Mouse (Mus musculus) neural tube, embryonic 14.5 days (tissue): ENCODE data around the gene Zik1. TPM values are rescaled to one million over a fixed set of nuclear protein-coding genes. Genes with fewer than 3 reads are reported as not detected.

Experiments
- ATAC-seq: fragments of 200-750 bp; cut with Nextera tagmentation; 2 replicates; pipeline ENCODE4 v1.8.0; 2017; ENCODE audit warnings: low read depth, mild to moderate bottlenecking, moderate TSS enrichment, moderate library complexity
- H3K27ac ChIP-seq: fragments of 300-500 bp; sonication (generic); 2 replicates; pipeline ENCODE4 v1.5.1; 2014; ENCODE audit warnings: low read depth, mild to moderate bottlenecking, control low read depth, low read length, moderate library complexity, mixed read lengths
- H3K27me3 ChIP-seq: fragments of 300-500 bp; sonication (generic); 2 replicates; pipeline ENCODE4 v1.6.1; 2014; ENCODE audit warnings: low read length; ENCODE audit not compliant: control insufficient read depth, insufficient read depth
- H3K36me3 ChIP-seq: fragments of 300-500 bp; sonication (generic); 2 replicates; pipeline ENCODE4 v1.6.1; 2014; ENCODE audit warnings: low read length, mixed read lengths; ENCODE audit not compliant: control insufficient read depth, insufficient read depth
- H3K4me1 ChIP-seq: fragments of 300-500 bp; sonication (generic); 2 replicates; pipeline ENCODE4 v1.6.1; 2014; ENCODE audit warnings: low read length; ENCODE audit not compliant: control insufficient read depth, insufficient read depth
- H3K4me2 ChIP-seq: fragments of 300-500 bp; sonication (generic); 2 replicates; pipeline ENCODE4 v1.6.1; 2014; ENCODE audit warnings: mild to moderate bottlenecking, low read depth, low read length, control low read depth
- H3K4me3 ChIP-seq: fragments of 300-500 bp; sonication (generic); 2 replicates; pipeline ENCODE4 v1.5.1; 2014; ENCODE audit warnings: low read depth, low read length, control low read depth, mixed read lengths
- H3K9ac ChIP-seq: fragments of 300-500 bp; sonication (generic); replicated peaks from 2 replicates; pipeline ENCODE4 v1.6.1; 2014; ENCODE audit warnings: low read depth, mild to moderate bottlenecking, control low read depth, low read length, mixed read lengths
- H3K9me3 ChIP-seq: fragments of 300-500 bp; sonication (generic); 2 replicates; pipeline ENCODE4 v1.6.1; 2016; ENCODE audit warnings: low read length; ENCODE audit not compliant: control insufficient read depth
- WGBS: fragments of 180-500 bp; shearing (Covaris S2); extraction: QIAGEN DNeasy Blood & Tissue Kit; methylation state at CpG from one replicate; pipeline ENCODE4 v1.1.7; 2014; 5-methylcytosine and 5-hydroxymethylcytosine counted together
- polyA plus RNA-seq: library from polyadenylated mRNA; unstranded; fragments of >200 nt; fragmentation: Nextera tagmentation; extraction: Ambion mirVana; gene quantifications from 2 replicates; pipeline ENCODE4 v1.2.1, GENCODE M21; 2014

Gene Zik1
- 33.9 and 43.4 TPM in 2 replicates for polyA plus RNA-seq

GRCm38 (mm10) chr7:10494786-10495521 lies at the start of gene Zik1:
Gene Zik1, minus strand, starts transcription at chr7:10495394.
- 2% methylated on average over 33 of the region's 33 CpGs for WGBS
- peak within 1 kb of the TSS; percentile 76 for H3K4me3 ChIP-seq
- H3K36me3 ChIP-seq = peaks cover 20% of the 10 kb centered on the region; the same call in 1 of the 2 replicates
- peak within 1 kb of the TSS; percentile 88 for H3K9ac ChIP-seq
- H3K9me3 ChIP-seq = no peaks in the 10 kb centered on the region
- peaks cover 9% of the 10 kb centered on the region for H3K4me1 ChIP-seq
- no peaks in the 10 kb centered on the region for H3K27me3 ChIP-seq
- peak within 1 kb of the TSS; percentile 89 for H3K4me2 ChIP-seq
- ATAC-seq = peak; percentile 99
- H3K27ac ChIP-seq = peak within 1 kb of the TSS; percentile 34; the same call in 1 of the 2 replicates

- H3K36me3 ChIP-seq = peaks cover 14% of the 10 kb centered on the region; the same call in 1 of the 2 replicates
- no peak overlapping the region for H3K27ac ChIP-seq
- peak overlapping the region; percentile 76 for H3K4me3 ChIP-seq
- peak overlapping the region; percentile 44; the same call in 1 of the 2 replicates for H3K4me2 ChIP-seq
- no peak; the same call in 1 of the 2 replicates for ATAC-seq
- no peaks in the 10 kb centered on the region for H3K9me3 ChIP-seq
- H3K27me3 ChIP-seq = no peaks in the 10 kb centered on the region
- WGBS = 43% methylated on average over 6 of the region's 6 CpGs
- peak overlapping the region; percentile 88 for H3K9ac ChIP-seq
- peaks cover 9% of the 10 kb centered on the region for H3K4me1 ChIP-seq
Measured at GRCm38 (mm10) chr7:10495578-10495977, 384 bp upstream of the Zik1 start.

GRCm38 (mm10) chr7:10480588-10481233 lies 14.5 kb downstream of the Zik1 start:
- Histone ChIP-seq H3K4me1 (no peaks in the 10 kb centered on the region), H3K27me3 (no peaks in the 10 kb centered on the region), H3K36me3 (no peaks in the 10 kb centered on the region), H3K9ac (0 out of 2 replicates have a peak overlapping the region, but pooled peaks have one; percentile 11), H3K9me3 (no peaks in the 10 kb centered on the region), H3K4me2 (peak overlapping the region; percentile 20; the same call in 1 of the 2 replicates), H3K4me3 (peak overlapping the region; percentile 10; the same call in 1 of the 2 replicates), H3K27ac (no peak overlapping the region)
- peak; percentile 76; the same call in 1 of the 2 replicates for ATAC-seq
- WGBS = 61% methylated on average over 18 of the region's 18 CpGs

GRCm38 (mm10) chr7:10479813-10480212 lies 15.4 kb downstream of the Zik1 start:
- Histone ChIP-seq H3K4me2 (no peak overlapping the region), H3K4me3 (no peak overlapping the region), H3K27ac (no peak overlapping the region), H3K4me1 (no peaks in the 10 kb centered on the region), H3K27me3 (no peaks in the 10 kb centered on the region), H3K36me3 (no peaks in the 10 kb centered on the region), H3K9ac (no peak overlapping the region), H3K9me3 (no peaks in the 10 kb centered on the region)
- ATAC-seq = no peak

GRCm38 (mm10) chr7:10458166-10458565 lies 37.0 kb downstream of the Zik1 start:
- Histone ChIP-seq H3K9ac (no peak overlapping the region), H3K4me1 (no peaks in the 10 kb centered on the region), H3K36me3 (no peaks in the 10 kb centered on the region), H3K27ac (no peak overlapping the region), H3K9me3 (0 out of 2 replicates have a peak, but pooled peaks cover 3% of the 10 kb centered on the region), H3K4me2 (no peak overlapping the region), H3K27me3 (no peaks in the 10 kb centered on the region), H3K4me3 (no peak overlapping the region)
- WGBS = 77% methylated on average over 3 of the region's 3 CpGs
- no peak for ATAC-seq

DNA sequence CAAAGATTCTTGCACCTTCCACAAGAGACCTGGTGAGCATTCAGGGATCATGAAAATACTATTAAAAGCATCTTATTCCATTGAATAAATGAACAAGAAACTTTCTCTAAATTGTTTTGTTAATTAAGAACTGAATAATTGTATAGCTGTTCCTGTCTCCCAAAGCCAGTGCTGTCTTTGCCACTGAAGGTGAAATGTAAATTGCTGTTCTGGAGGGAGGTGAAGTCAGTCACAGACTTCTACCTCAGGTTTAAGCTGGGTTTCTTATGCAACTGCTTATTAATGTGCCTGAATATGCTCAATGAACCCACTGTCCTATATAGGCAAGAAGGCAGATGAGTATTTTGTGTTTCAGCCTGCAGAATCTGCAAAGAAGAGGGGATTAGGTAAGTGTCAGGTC lies 52.2 kb downstream of the Zik1 start, which contains the start of gene Vmn1r67:
Gene Vmn1r67, plus strand, starts transcription at position 301 of the 400 bp plus-strand sequence.
- H3K4me2 ChIP-seq = no peak within 1 kb of the TSS
- no peak within 1 kb of the TSS for H3K4me3 ChIP-seq
- no peak within 1 kb of the TSS for H3K27ac ChIP-seq
- no peaks in the 10 kb centered on the region for H3K9me3 ChIP-seq
- no peaks in the 10 kb centered on the region for H3K27me3 ChIP-seq
- H3K9ac ChIP-seq = no peak within 1 kb of the TSS
- no peaks in the 10 kb centered on the region for H3K4me1 ChIP-seq
- no peak for ATAC-seq
- H3K36me3 ChIP-seq = no peaks in the 10 kb centered on the region

Other genes starting within 250 kb of the Zik1 start
- gene Vmn1r66, start 217.4 kb downstream of the Zik1 start, polyA plus RNA-seq = not detected in 2 replicates
- not detected in 2 replicates for gene Vmn1r67, start 52.1 kb downstream of the Zik1 start, polyA plus RNA-seq
- not detected in 2 replicates for gene Vmn1r68, start 63.1 kb upstream of the Zik1 start, polyA plus RNA-seq
- not detected in 2 replicates for gene Vmn1r69, start 118.3 kb upstream of the Zik1 start, polyA plus RNA-seq
- gene Vmn1r70, start 136.1 kb upstream of the Zik1 start, polyA plus RNA-seq = not detected in 2 replicates
- gene Nlrp4b, start 192.4 kb upstream of the Zik1 start, polyA plus RNA-seq = not detected in 2 replicates